Mouse (Mus musculus) liver, embryonic 11.5 days (tissue): ENCODE measurements at regions not wholly inside any gene's neighbourhood (a gene's known extent, or its start where the extent isn't known, plus 50 kb on each side); places are given as distances from the start of the nearest gene placed in this dataset.

Source experiments
- ATAC-seq: fragments of 200-750 bp; cut with Nextera tagmentation; replicated peaks from 2 replicates; pipeline ENCODE4 v1.8.0; 2017; ENCODE audit warnings: moderate number of reproducible peaks, mild to moderate bottlenecking, moderate TSS enrichment, moderate library complexity; ENCODE audit not compliant: low FRiP score
- DNase-seq: peaks from one replicate; pipeline ENCODE4 v3.0.0-alpha.2; 2017; ENCODE audit warnings: low spot score
- H3K27ac ChIP-seq: fragments of 300-500 bp; sonication (generic); 2 replicates; pipeline ENCODE4 v1.5.1; 2014; ENCODE audit warnings: mild to moderate bottlenecking, low read depth, low read length, control low read depth
- H3K27me3 ChIP-seq: fragments of 300-500 bp; sonication (generic); replicated peaks from 2 replicates; pipeline ENCODE4 v1.6.1; 2014; ENCODE audit warnings: low read length, mixed read lengths; ENCODE audit not compliant: control insufficient read depth, insufficient read depth
- H3K36me3 ChIP-seq: fragments of 300-500 bp; sonication (generic); 2 replicates; pipeline ENCODE4 v1.6.1; 2014; ENCODE audit warnings: mild to moderate bottlenecking, low read length, moderate library complexity, mixed read lengths; ENCODE audit not compliant: control insufficient read depth, insufficient read depth
- H3K4me1 ChIP-seq: fragments of 300-500 bp; sonication (generic); replicated peaks from 2 replicates; pipeline ENCODE4 v1.6.1; 2014; ENCODE audit warnings: low read length, mixed read lengths; ENCODE audit not compliant: control insufficient read depth, insufficient read depth
- H3K4me2 ChIP-seq: fragments of 300-500 bp; sonication (generic); 2 replicates; pipeline ENCODE4 v1.6.1; 2014; ENCODE audit warnings: mild to moderate bottlenecking, control low read depth, moderate library complexity
- H3K4me3 ChIP-seq: fragments of 300-500 bp; sonication (generic); 2 replicates; pipeline ENCODE4 v1.5.1; 2014; ENCODE audit warnings: low read depth, low read length, control low read depth
- H3K9ac ChIP-seq: fragments of 300-500 bp; sonication (generic); 2 replicates; pipeline ENCODE4 v1.6.1; 2014; ENCODE audit warnings: low read depth, low read length, control low read depth
- H3K9me3 ChIP-seq: fragments of 300-500 bp; sonication (generic); 2 replicates; pipeline ENCODE4 v1.6.1; 2016; ENCODE audit warnings: low read length, inconsistent platforms, mixed read lengths; ENCODE audit not compliant: control insufficient read depth
- WGBS: fragments of 180-500 bp; shearing (Covaris S2); extraction: QIAGEN DNeasy Blood & Tissue Kit; methylation state at CpG from one replicate; pipeline ENCODE4 v1.1.7; 2014; 5-methylcytosine and 5-hydroxymethylcytosine counted together

- Histone ChIP-seq H3K9me3 (no peaks in the 10 kb centered on the region), H3K4me3 (no peak overlapping the region), H3K27ac (no peak overlapping the region), H3K9ac (no peak overlapping the region), H3K4me1 (no peaks in the 10 kb centered on the region), H3K36me3 (no peaks in the 10 kb centered on the region), H3K27me3 (no peaks in the 10 kb centered on the region), H3K4me2 (no peak overlapping the region)
- ATAC-seq: no peak
- no peak for DNase-seq
- WGBS: 93% methylated on average over 1 of the region's 1 CpGs
These were observed 88.0 kb upstream of the Kcnj15 start for GRCm38 (mm10) chr16:95169346-95169745.

GRCm38 (mm10) chr16:95180562-95180961 is 76.8 kb upstream of the Kcnj15 start:
- H3K27me3 ChIP-seq: no peaks in the 10 kb centered on the region
- no peaks in the 10 kb centered on the region for H3K9me3 ChIP-seq
- H3K4me1 ChIP-seq: no peaks in the 10 kb centered on the region
- H3K9ac ChIP-seq: no peak overlapping the region
- no peak overlapping the region for H3K27ac ChIP-seq
- DNase-seq (no peak), ATAC-seq (no peak)
- no peak overlapping the region for H3K4me2 ChIP-seq
- WGBS: 80% methylated on average over 5 of the region's 5 CpGs
- H3K36me3 ChIP-seq: no peaks in the 10 kb centered on the region
- H3K4me3 ChIP-seq: no peak overlapping the region

GRCm38 (mm10) chr16:95185341-95185740 is 72.0 kb upstream of the Kcnj15 start:
- WGBS: 82% methylated on average over 9 of the region's 9 CpGs
- H3K4me2 ChIP-seq: no peak overlapping the region
- H3K36me3 ChIP-seq: no peaks in the 10 kb centered on the region
- H3K9ac ChIP-seq: no peak overlapping the region
- no peaks in the 10 kb centered on the region for H3K9me3 ChIP-seq
- H3K27ac ChIP-seq: no peak overlapping the region
- no peaks in the 10 kb centered on the region for H3K4me1 ChIP-seq
- DNase-seq: no peak
- H3K27me3 ChIP-seq: no peaks in the 10 kb centered on the region
- ATAC-seq: no peak
- H3K4me3 ChIP-seq: no peak overlapping the region

GRCm38 (mm10) chr16:95189114-95189513 is 68.2 kb upstream of the Kcnj15 start:
- Histone ChIP-seq H3K9me3 (no peaks in the 10 kb centered on the region), H3K27ac (no peak overlapping the region), H3K4me1 (no peaks in the 10 kb centered on the region), H3K9ac (no peak overlapping the region), H3K36me3 (no peaks in the 10 kb centered on the region), H3K4me3 (no peak overlapping the region), H3K27me3 (no peaks in the 10 kb centered on the region), H3K4me2 (no peak overlapping the region)
- WGBS: 80% methylated on average over 8 of the region's 8 CpGs
- DNase-seq (no peak), ATAC-seq (no peak)

- 78% methylated on average over 4 of the region's 4 CpGs for WGBS
- H3K36me3 ChIP-seq: no peaks in the 10 kb centered on the region
These were observed 63.2 kb upstream of the Kcnj15 start for GRCm38 (mm10) chr16:95194151-95194550.

GRCm38 (mm10) chr16:95196141-95196540 is 61.2 kb upstream of the Kcnj15 start:
- H3K27ac ChIP-seq: no peak overlapping the region
- no peaks in the 10 kb centered on the region for H3K9me3 ChIP-seq
- no peak overlapping the region for H3K4me3 ChIP-seq
- no peaks in the 10 kb centered on the region for H3K4me1 ChIP-seq
- no peaks in the 10 kb centered on the region for H3K27me3 ChIP-seq
- no peak overlapping the region for H3K4me2 ChIP-seq
- ATAC-seq (no peak), DNase-seq (no peak)
- no peak overlapping the region for H3K9ac ChIP-seq
- WGBS: 62% methylated on average over 4 of the region's 4 CpGs
- H3K36me3 ChIP-seq: no peaks in the 10 kb centered on the region

More at GRCm38 (mm10) chr16:95194151-95194550, 63.2 kb upstream of the Kcnj15 start:
- no peaks in the 10 kb centered on the region for H3K4me1 ChIP-seq
- H3K9ac ChIP-seq: no peak overlapping the region
- no peaks in the 10 kb centered on the region for H3K27me3 ChIP-seq
- DNase-seq (no peak), ATAC-seq (no peak)
- no peak overlapping the region for H3K4me3 ChIP-seq
- H3K9me3 ChIP-seq: no peaks in the 10 kb centered on the region
- no peak overlapping the region for H3K27ac ChIP-seq
- H3K4me2 ChIP-seq: no peak overlapping the region

GRCm38 (mm10) chr16:95196622-95197021 is 60.7 kb upstream of the Kcnj15 start:
- Histone ChIP-seq H3K4me2 (no peak overlapping the region), H3K27me3 (no peaks in the 10 kb centered on the region), H3K9ac (no peak overlapping the region), H3K4me3 (no peak overlapping the region), H3K9me3 (no peaks in the 10 kb centered on the region), H3K36me3 (no peaks in the 10 kb centered on the region), H3K27ac (no peak overlapping the region), H3K4me1 (no peaks in the 10 kb centered on the region)
- DNase-seq (peak; percentile 56), ATAC-seq (no peak)
- 4% methylated on average over 1 of the region's 1 CpGs for WGBS

- Histone ChIP-seq H3K36me3 (no peaks in the 10 kb centered on the region), H3K4me1 (no peaks in the 10 kb centered on the region), H3K27ac (no peak overlapping the region), H3K27me3 (no peaks in the 10 kb centered on the region), H3K9me3 (no peaks in the 10 kb centered on the region), H3K4me2 (no peak overlapping the region), H3K9ac (no peak overlapping the region), H3K4me3 (no peak overlapping the region)
- DNase-seq: no peak
- no peak for ATAC-seq
- 60% methylated on average over 19 of the region's 19 CpGs for WGBS
These were observed 58.4 kb upstream of the Kcnj15 start for GRCm38 (mm10) chr16:95198795-95199563.

- Histone ChIP-seq H3K9ac (no peak overlapping the region), H3K4me1 (no peaks in the 10 kb centered on the region), H3K27ac (no peak overlapping the region), H3K4me2 (no peak overlapping the region), H3K36me3 (no peaks in the 10 kb centered on the region), H3K4me3 (no peak overlapping the region), H3K9me3 (no peaks in the 10 kb centered on the region), H3K27me3 (no peaks in the 10 kb centered on the region)
- ATAC-seq: no peak
- no peak for DNase-seq
- WGBS: 67% methylated on average over 7 of the region's 7 CpGs
These were observed 55.1 kb upstream of the Kcnj15 start for GRCm38 (mm10) chr16:95202126-95202883.
